Mouse (Mus musculus) naive thymus-derived CD4-positive, alpha-beta T cell, adult 2 months (primary cell): ENCODE results near the gene Zp1.
A peak's percentile ranks its signal among the peaks of the same experiment; 100 is the strongest.

Experiments
- DNase-seq: peaks from one replicate; pipeline ENCODE4 v3.0.0-alpha.2; 2011; ENCODE audit warnings: low read depth

Zp1 gene

DNA sequence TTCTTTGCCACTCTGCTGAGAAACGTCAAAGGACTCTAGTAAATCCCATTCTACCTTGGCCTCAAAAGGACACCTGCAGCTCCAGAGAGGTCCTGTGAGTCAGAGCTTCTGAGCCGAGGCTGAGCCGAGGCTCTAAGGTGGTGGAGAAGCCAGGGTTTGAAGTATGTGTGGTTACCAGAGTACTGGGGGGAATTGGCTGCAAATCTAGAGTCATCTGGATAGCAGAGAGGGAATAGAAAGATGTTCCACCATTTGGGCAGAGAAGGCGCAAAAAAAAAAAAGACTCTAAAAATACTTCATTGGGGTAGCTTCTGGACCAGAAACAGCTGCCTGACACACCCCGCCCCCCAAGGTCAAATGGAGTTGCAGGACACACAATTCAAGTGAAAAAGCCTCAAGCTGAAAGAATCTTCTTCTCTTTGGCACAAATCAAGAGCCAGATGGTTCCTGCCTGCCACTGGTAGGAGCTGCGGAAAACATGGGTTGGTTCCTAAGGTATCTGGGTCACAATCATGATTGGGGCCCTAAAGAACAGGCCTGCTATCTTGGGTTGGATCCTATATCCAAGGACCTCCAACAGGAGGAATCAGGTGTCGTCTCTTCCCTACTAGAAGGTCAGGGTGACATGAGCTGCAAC, 42.1 kb downstream of the Zp1 start:
- no peak for DNase-seq

DNA sequence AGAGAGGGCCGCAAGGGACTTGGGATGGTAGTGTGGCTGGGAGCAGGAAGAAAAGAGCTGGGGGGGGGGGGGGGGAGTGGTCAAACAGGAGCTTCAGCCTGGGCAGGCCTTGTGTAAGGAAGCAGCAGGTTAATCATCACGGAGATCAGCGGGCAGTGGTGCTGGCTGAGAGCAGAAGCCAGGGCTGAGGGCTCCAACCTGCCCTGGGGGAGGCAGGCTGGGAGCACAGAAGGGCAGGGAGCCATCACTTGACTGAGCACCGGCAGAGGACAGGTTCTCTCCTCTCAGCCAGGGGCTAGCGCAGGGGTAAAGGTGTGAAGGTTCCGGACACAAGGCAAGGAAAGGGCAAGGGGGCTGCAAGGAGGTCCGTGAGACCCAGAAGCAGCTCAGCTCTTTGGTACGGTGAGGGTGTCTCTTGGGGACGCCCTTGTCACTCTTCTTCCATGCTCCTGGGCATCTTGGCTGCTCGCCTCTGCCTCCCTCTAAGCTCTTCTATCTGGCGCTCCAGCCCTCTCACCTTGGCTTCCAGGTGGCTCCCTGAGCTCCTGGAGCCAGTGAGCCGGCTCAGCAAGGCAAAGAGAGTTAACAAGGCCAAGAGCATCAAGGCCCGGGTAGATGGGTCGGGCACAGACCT, 49.0 kb downstream of the Zp1 start:
- DNase-seq: no peak

DNA sequence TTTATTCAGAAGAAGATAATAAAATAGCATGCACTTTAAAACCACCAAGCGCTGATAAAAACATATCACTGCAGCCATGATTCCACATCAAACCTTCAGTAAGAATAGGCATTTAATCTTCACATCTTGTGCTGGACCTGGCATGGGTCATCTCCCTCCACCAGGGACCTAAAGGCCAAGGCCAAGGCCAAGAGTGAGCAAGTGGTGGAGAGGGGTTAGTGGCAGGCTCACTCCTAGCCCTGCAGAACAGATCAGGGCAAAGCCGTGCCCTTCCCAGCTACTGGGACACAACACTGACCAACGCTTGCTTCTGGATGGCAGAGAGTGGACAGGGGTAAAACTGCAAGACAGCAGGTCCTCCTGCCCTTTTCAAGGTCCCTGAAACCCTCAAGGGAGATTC, 49.8 kb downstream of the Zp1 start:
- no peak for DNase-seq

DNA sequence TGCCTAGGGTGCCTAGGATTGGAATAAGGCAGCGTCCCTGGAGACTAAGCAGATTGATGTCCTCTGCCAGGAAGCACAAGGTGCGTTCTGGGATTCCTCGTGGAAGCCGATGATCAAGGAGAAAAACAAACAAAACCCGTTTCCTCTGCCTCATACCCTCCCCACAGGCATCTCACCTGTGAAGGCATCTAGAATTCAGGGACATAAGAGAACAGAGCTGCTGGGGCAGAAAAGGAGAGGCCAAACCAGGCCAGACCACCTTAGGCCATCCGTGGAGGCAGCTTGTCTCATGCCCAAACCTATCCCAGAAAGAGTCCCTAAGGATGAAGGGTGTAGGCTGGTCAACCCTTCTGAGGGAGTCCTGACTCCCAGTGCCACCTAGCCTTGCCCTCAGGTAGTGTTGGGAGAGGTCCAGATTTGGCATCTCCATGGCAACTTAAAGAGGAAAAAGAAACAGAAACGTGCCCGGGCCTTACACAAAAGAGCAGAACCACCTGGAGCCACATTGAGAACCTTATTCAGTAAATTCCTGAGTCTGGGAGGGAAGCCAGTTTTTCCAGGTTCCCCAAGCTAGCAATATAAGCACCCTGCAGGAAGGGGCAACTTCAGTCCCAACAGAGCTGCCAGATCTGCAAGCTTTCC, 50.4 kb downstream of the Zp1 start, which contains the start of gene Tmem132a:
TSS of gene Tmem132a (minus strand) at position 55 of the 642 bp plus-strand sequence.
- DNase-seq: peak; percentile 7

DNA sequence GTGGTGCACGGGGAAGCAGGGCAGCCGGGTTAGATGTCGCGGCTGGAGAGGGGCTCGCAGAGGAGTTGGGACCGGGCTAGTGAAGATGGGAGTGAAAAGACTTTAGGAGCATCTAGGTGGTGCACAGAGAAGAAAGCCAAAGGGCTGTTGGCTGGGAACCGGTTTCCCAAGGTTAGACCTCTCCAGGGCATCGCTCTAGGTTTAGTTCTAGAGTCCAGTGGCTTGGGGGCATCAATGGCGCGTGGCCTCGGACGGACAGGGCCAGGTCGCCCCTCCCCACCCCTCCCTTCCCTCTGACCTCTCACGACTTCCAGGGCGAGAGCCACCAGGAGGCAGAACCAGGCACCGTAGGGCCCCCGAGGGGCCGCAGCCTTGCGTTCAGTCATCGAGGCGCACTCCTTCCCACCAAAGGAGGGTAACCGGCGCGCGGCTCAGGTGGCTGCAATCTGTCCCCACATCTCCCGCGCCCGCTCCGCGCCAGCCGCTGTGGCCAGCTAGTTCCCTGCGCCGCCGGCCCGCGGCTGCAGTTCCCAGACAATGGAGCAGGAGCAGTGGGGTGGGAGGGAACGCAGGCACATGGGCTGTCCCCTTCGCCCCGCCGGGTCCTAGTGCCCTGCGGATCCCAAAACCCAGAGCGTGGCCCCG, 51.1 kb downstream of the Zp1 start:
- DNase-seq: peak; percentile 15

DNA sequence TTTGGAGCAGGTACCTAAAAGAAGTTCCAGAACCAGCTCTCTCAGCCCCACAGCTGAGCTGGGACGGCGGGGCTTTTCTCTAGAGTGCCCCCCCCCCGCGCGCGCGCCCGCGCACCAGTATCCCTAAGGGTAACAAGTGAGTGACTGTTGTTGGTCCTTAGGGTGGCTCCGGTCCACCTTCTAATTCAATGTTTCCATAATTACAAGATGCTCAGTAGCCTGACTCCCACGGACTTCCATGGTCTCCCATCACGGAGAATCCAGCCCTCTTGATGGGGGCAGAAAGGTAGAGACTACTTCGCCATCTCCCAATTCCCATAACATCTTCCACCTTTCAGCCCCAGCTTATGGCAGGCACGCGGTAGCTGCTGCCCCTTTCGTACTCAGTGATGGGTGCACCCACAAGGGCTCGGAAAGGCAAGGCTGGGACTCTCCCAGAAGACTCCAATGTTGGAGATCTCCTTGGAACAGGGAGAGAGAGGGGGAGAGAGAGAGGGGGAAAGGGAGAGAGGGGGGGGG, 51.8 kb downstream of the Zp1 start:
- DNase-seq: no peak

DNA sequence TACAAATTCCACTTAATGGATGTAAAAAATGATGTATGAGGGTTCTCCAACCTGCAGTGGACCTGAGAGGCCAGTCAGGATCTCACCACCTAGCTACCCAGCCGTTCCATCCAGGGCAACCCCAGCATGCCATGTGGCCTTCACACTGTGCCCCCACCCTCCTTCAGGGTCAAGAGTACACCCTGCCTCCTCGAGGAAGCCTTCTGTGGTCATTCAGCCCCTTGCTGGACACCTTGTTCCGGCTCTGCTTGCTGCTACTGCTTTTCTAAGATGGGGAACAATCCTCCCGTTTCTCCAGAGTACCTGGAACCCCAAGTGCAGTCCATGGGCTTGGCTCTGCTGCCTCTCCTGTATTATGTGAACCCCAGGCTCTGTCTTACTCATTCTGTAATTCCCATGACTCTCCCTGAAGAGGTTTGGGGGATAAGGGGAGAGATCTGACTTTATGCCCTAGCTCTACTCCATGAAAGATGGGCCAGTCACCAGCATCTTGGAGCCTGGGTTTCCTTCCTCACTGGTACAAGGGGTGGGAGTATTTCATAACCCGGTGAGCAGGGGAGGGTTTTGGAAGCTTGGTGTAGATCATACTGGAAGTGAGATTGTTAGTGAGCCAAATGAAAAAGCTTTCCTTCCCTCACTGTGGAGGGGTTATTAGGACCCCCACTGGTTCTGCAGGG, 52.3 kb downstream of the Zp1 start:
- DNase-seq: no peak

DNA sequence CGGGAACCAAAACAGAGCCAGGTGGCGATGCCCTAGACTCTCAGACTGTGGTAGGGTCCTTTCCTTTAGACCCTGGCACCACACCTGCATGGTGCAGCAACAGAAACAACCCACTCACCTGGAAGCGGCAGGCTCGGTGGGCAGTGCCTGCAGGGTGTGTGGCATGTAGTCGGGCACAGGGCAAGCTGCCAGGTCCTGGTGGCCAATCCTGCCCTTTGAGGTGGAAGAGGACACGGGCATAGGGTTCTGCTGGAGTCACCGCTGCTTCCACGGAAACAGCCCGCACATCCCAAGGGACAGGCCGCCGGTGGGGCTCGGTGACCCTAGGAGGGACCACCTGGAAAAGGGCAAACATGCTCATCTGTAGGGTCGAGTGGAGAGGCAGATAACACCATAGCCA, 54.1 kb downstream of the Zp1 start:
- no peak for DNase-seq
